Mouse (Mus musculus) forebrain, embryonic 14.5 days (tissue): ENCODE results near the gene Obox7. TPM values are rescaled to one million over a fixed set of nuclear protein-coding genes. Genes with fewer than 3 reads are reported as not detected.
A peak's percentile ranks its signal among the peaks of the same experiment; 100 is the strongest.
"Not testable (repeated sequence)": the region's sequence is repeated elsewhere in the genome, so short reads cannot be mapped to it uniquely, and the experiment has no call there.

Experiments
- ATAC-seq: fragments of 200-750 bp; cut with Nextera tagmentation; 2 replicates; pipeline ENCODE4 v1.8.0; 2017; ENCODE audit warnings: mild to moderate bottlenecking, moderate library complexity
- DNase-seq: peaks from one replicate; pipeline ENCODE4 v3.0.0-alpha.2; 2015; ENCODE audit warnings: low spot score
- H3K27ac ChIP-seq: fragments of 300-500 bp; sonication (generic); 2 replicates; pipeline ENCODE4 v1.5.1; 2014; ENCODE audit warnings: low read depth, mild to moderate bottlenecking, control low read depth, low read length, moderate library complexity
- H3K27me3 ChIP-seq: fragments of 300-500 bp; sonication (generic); replicated peaks from 2 replicates; pipeline ENCODE4 v1.6.1; 2014; ENCODE audit warnings: low read length, control low read depth, mixed read lengths; ENCODE audit not compliant: control insufficient read depth, insufficient read depth
- H3K36me3 ChIP-seq: fragments of 300-500 bp; sonication (generic); 2 replicates; pipeline ENCODE4 v1.6.1; 2014; ENCODE audit warnings: low read length, control low read depth; ENCODE audit not compliant: control insufficient read depth, insufficient read depth
- H3K4me1 ChIP-seq: fragments of 300-500 bp; sonication (generic); 2 replicates; pipeline ENCODE4 v1.6.1; 2014; ENCODE audit warnings: antibody characterized with exemption, low read length, control low read depth; ENCODE audit not compliant: control insufficient read depth, insufficient read depth
- H3K4me2 ChIP-seq: fragments of 300-500 bp; sonication (generic); 2 replicates; pipeline ENCODE4 v1.6.1; 2014; ENCODE audit warnings: mild to moderate bottlenecking, control low read depth, low read length
- H3K4me3 ChIP-seq: fragments of 300-500 bp; sonication (generic); 2 replicates; pipeline ENCODE4 v1.5.1; 2014; ENCODE audit warnings: low read depth, low read length, control low read depth
- H3K9ac ChIP-seq: fragments of 300-500 bp; sonication (generic); 2 replicates; pipeline ENCODE4 v1.6.1; 2014; ENCODE audit warnings: mild to moderate bottlenecking, low read length, control low read depth, moderate library complexity
- H3K9me3 ChIP-seq: fragments of 300-500 bp; sonication (generic); replicated peaks from 2 replicates; pipeline ENCODE4 v1.6.1; 2016; ENCODE audit warnings: low read length, control low read depth, mixed read lengths; ENCODE audit not compliant: control insufficient read depth
- WGBS: fragments of 180-500 bp; shearing (Covaris S2); extraction: QIAGEN DNeasy Blood & Tissue Kit; methylation state at CpG from one replicate; pipeline ENCODE4 v1.1.7; 2014; 5-methylcytosine and 5-hydroxymethylcytosine counted together
- polyA plus RNA-seq: library from polyadenylated mRNA; unstranded; fragments of >200 nt; fragmentation: Nextera tagmentation; extraction: Ambion mirVana; gene quantifications from 2 replicates; pipeline ENCODE4 v1.2.1, GENCODE M21; 2014

The Obox7 gene
- polyA plus RNA-seq = not detected in 2 replicates

GRCm38 (mm10) chr7:14659196-14659595 is at the start of gene Obox7:
Obox7 (plus strand) TSS chr7:14659496.
- H3K4me2 ChIP-seq, H3K27me3 ChIP-seq, ATAC-seq, DNase-seq, H3K9ac ChIP-seq, H3K27ac ChIP-seq, H3K4me3 ChIP-seq, H3K9me3 ChIP-seq, H3K4me1 ChIP-seq, H3K36me3 ChIP-seq: not testable (repeated sequence)
- 83% methylated on average over 1 of the region's 1 CpGs for WGBS

- not testable (repeated sequence) for H3K9ac ChIP-seq, H3K36me3 ChIP-seq, H3K27ac ChIP-seq, H3K9me3 ChIP-seq, H3K27me3 ChIP-seq, H3K4me1 ChIP-seq
- peak overlapping the region; percentile 16; the same call in 1 of the 2 replicates for H3K4me3 ChIP-seq
- ATAC-seq (peak; percentile 85), DNase-seq (peak; percentile 1)
- 6% methylated on average over 76 of the region's 132 CpGs for WGBS
- H3K4me2 ChIP-seq = 0 out of 2 replicates have a peak overlapping the region, but pooled peaks have one; percentile 9
Measured at GRCm38 (mm10) chr7:14622556-14623542, 36.4 kb upstream of the Obox7 start.

Other genes starting within 250 kb of the Obox7 start
- not detected in 2 replicates for gene Sult2a8, start 212.7 kb upstream of the Obox7 start, polyA plus RNA-seq
- not detected in 2 replicates for gene Sult2a7, start 165.3 kb upstream of the Obox7 start, polyA plus RNA-seq
- 0.10 and 0.14 TPM in 2 replicates for gene Vmn1r90, start 96.0 kb upstream of the Obox7 start, polyA plus RNA-seq